Mouse (Mus musculus) myocyte (in vitro differentiated cells): ENCODE results near the gene Gcn1l1.

ENCODE experiments used
- E2F4 ChIP-seq: IDR thresholded peaks from one replicate; pipeline ENCODE4 v1.6.1; 2011; ENCODE audit warnings: mild to moderate bottlenecking, control low read depth, moderate library complexity; ENCODE audit not compliant: insufficient read depth
- MAX ChIP-seq: IDR thresholded peaks from one replicate; pipeline ENCODE4 v1.6.1; 2011; ENCODE audit warnings: low read depth, mild to moderate bottlenecking, control low read depth
- POLR2A ChIP-seq: IDR thresholded peaks from one replicate; pipeline ENCODE4 v1.6.1; 2011; ENCODE audit warnings: low read depth, mild to moderate bottlenecking, control low read depth, moderate library complexity; ENCODE audit not compliant: insufficient read length
- POLR2AphosphoS2 ChIP-seq: IDR thresholded peaks from one replicate; pipeline ENCODE4 v1.6.1; 2011; ENCODE audit warnings: low read depth, control low read depth; ENCODE audit not compliant: insufficient read length
- TCF12 ChIP-seq: IDR thresholded peaks from one replicate; pipeline ENCODE4 v1.6.1; 2011; ENCODE audit warnings: mild to moderate bottlenecking, control low read depth; ENCODE audit not compliant: poor library complexity, insufficient read depth, severe bottlenecking
- TCF3 ChIP-seq: IDR thresholded peaks from one replicate; pipeline ENCODE4 v1.6.1; 2011; ENCODE audit warnings: low read depth, control low read depth; ENCODE audit not compliant: insufficient read length
- USF1 ChIP-seq: IDR thresholded peaks from one replicate; pipeline ENCODE4 v1.6.1; 2011; ENCODE audit warnings: low read depth, mild to moderate bottlenecking, control low read depth, moderate library complexity

- no peak for TF ChIP-seq POLR2A
- no peak for TF ChIP-seq USF1
- no peak for TF ChIP-seq TCF12
- TF ChIP-seq MAX = no peak
- TF ChIP-seq POLR2AphosphoS2 = no peak
- TF ChIP-seq E2F4 = no peak
- no peak for TF ChIP-seq TCF3
These were observed 63.0 kb downstream of the Gcn1l1 start for GRCm38 (mm10) chr5:115628083-115628482.
